Mouse (Mus musculus) heart, postnatal 0 days (tissue): ENCODE measurements around the gene Relch. TPM values are rescaled to one million over a fixed set of nuclear protein-coding genes. Genes with fewer than 3 reads are reported as not detected.

Experiments
- ATAC-seq: fragments of 200-750 bp; cut with Nextera tagmentation; 2 replicates; pipeline ENCODE4 v1.8.0; 2017; ENCODE audit warnings: low read depth, moderate number of reproducible peaks, moderate library complexity; ENCODE audit not compliant: insufficient read depth
- DNase-seq: peaks from one replicate; pipeline ENCODE4 v3.0.0-alpha.2; 2016; ENCODE audit warnings: low spot score
- H3K27ac ChIP-seq: fragments of 300-500 bp; sonication (generic); 2 replicates; pipeline ENCODE4 v1.5.1; 2014; ENCODE audit warnings: low read depth, mild to moderate bottlenecking
- H3K27me3 ChIP-seq: fragments of 300-500 bp; sonication (generic); 2 replicates; pipeline ENCODE4 v1.6.1; 2014; ENCODE audit warnings: low read length, mixed read lengths; ENCODE audit not compliant: control insufficient read depth, insufficient read depth
- H3K36me3 ChIP-seq: fragments of 300-500 bp; sonication (generic); replicated peaks from 2 replicates; pipeline ENCODE4 v1.6.1; 2014; ENCODE audit warnings: low read length, mixed read lengths; ENCODE audit not compliant: control insufficient read depth, insufficient read depth
- H3K4me1 ChIP-seq: fragments of 300-500 bp; sonication (generic); 2 replicates; pipeline ENCODE4 v1.6.1; 2014; ENCODE audit warnings: antibody characterized with exemption; ENCODE audit not compliant: control insufficient read depth, insufficient read depth
- H3K4me2 ChIP-seq: fragments of 300-500 bp; sonication (generic); 2 replicates; pipeline ENCODE4 v1.6.1; 2014; ENCODE audit warnings: low read depth, mild to moderate bottlenecking, low read length, moderate library complexity
- H3K4me3 ChIP-seq: fragments of 300-500 bp; sonication (generic); 2 replicates; pipeline ENCODE4 v1.5.1; 2014; ENCODE audit warnings: low read depth, low read length
- H3K9ac ChIP-seq: fragments of 300-500 bp; sonication (generic); replicated peaks from 2 replicates; pipeline ENCODE4 v1.6.1; 2014; ENCODE audit warnings: low read depth, low read length, mixed read lengths
- H3K9me3 ChIP-seq: fragments of 300-500 bp; sonication (generic); replicated peaks from 2 replicates; pipeline ENCODE4 v1.6.1; 2016; ENCODE audit warnings: low read length; ENCODE audit not compliant: control insufficient read depth
- CTCF ChIP-seq: IDR thresholded peaks from 2 replicates; pipeline ENCODE4 v1.5.1; 2016; ENCODE audit warnings: antibody characterized with exemption, control low read depth, low read depth
- EP300 ChIP-seq: IDR thresholded peaks from 2 replicates; pipeline ENCODE4 v1.6.1; 2016; ENCODE audit warnings: antibody characterized with exemption, low read depth
- WGBS: fragments of 180-500 bp; shearing (Covaris S2); extraction: QIAGEN DNeasy Blood & Tissue Kit; methylation state at CpG from one replicate; pipeline ENCODE4 v1.1.7; 2014; 5-methylcytosine and 5-hydroxymethylcytosine counted together
- polyA plus RNA-seq: library from polyadenylated mRNA; unstranded; fragments of >200 nt; fragmentation: Nextera tagmentation; extraction: Ambion mirVana; gene quantifications from 2 replicates; pipeline ENCODE4 v1.2.1, GENCODE M21; 2015
- total RNA-seq: library from RNA; depleted of rRNA; stranded (reverse); fragments of >200 nt; gene quantifications from 2 replicates; pipeline ENCODE4 v1.2.3, GENCODE M21; 2014; ENCODE audit warnings: low replicate concordance

Relch gene
- total and polyA plus RNA-seq, 2 experiments from 2014 or later = 12.2 to 23.9 TPM

- ATAC-seq (no peak), DNase-seq (no peak)
- H3K27ac ChIP-seq = no peak overlapping the region
- TF ChIP-seq EP300 = no peak
- no peak for TF ChIP-seq CTCF
- no peak overlapping the region for H3K4me2 ChIP-seq
- no peaks in the 10 kb centered on the region for H3K36me3 ChIP-seq
- no peaks in the 10 kb centered on the region for H3K9me3 ChIP-seq
- peaks cover 6% of the 10 kb centered on the region; the same call in 1 of the 2 replicates for H3K4me1 ChIP-seq
- peaks cover 15% of the 10 kb centered on the region for H3K27me3 ChIP-seq
- H3K9ac ChIP-seq = no peak overlapping the region
- 57% methylated on average over 4 of the region's 4 CpGs for WGBS
- no peak overlapping the region for H3K4me3 ChIP-seq
Observed at GRCm38 (mm10) chr1:105785146-105785545, 121.5 kb downstream of the Relch start.

- Histone ChIP-seq H3K4me1 (0 out of 2 replicates have a peak, but pooled peaks cover 6% of the 10 kb centered on the region), H3K27ac (no peak overlapping the region)
Observed at GRCm38 (mm10) chr1:105786731-105787357, 123.2 kb downstream of the Relch start.

DNA sequence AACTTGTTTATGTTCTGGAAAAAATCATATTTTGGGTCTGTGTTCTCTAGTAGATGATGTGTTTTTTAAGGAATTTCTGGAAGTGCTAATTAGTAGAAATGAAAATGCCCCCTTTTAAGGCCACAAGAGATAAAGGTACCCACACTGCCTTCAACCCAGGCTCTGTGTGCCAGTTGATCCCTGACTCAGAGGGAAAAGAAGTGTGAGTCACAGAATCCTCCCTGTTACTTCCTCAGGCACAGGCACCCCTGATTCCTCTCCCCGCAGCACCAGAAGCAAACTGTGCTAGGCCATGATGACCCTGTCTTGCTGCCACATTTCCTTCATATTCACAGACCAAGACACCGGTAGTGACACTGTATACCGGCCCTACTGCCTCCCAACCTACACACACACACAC is 126.4 kb downstream of the Relch start:
- H3K27ac ChIP-seq = no peak overlapping the region
- DNase-seq = no peak
- H3K9ac ChIP-seq = no peak overlapping the region
- H3K4me2 ChIP-seq = no peak overlapping the region
- H3K9me3 ChIP-seq = no peaks in the 10 kb centered on the region
- TF ChIP-seq CTCF (no peak), EP300 (no peak)
- H3K27me3 ChIP-seq = no peaks in the 10 kb centered on the region
- no peak overlapping the region for H3K4me3 ChIP-seq
- no peaks in the 10 kb centered on the region for H3K36me3 ChIP-seq
- WGBS = 92% methylated on average over 3 of the region's 3 CpGs
- H3K4me1 ChIP-seq = 0 out of 2 replicates have a peak, but pooled peaks cover 3% of the 10 kb centered on the region
- no peak for ATAC-seq

More at GRCm38 (mm10) chr1:105786731-105787357, 123.2 kb downstream of the Relch start:
- TF ChIP-seq CTCF (no peak), EP300 (no peak)
- Histone ChIP-seq H3K27me3 (no peaks in the 10 kb centered on the region), H3K9ac (no peak overlapping the region), H3K4me3 (no peak overlapping the region), H3K36me3 (no peaks in the 10 kb centered on the region), H3K4me2 (no peak overlapping the region), H3K9me3 (no peaks in the 10 kb centered on the region)
- DNase-seq = no peak
- no peak for ATAC-seq
- WGBS = 55% methylated on average over 6 of the region's 6 CpGs

GRCm38 (mm10) chr1:105794670-105795069 is 131.0 kb downstream of the Relch start:
- TF ChIP-seq EP300 (no peak), CTCF (no peak)
- Histone ChIP-seq H3K9me3 (no peaks in the 10 kb centered on the region), H3K36me3 (no peaks in the 10 kb centered on the region), H3K27me3 (no peaks in the 10 kb centered on the region), H3K9ac (no peak overlapping the region), H3K4me3 (no peak overlapping the region), H3K4me1 (no peaks in the 10 kb centered on the region), H3K4me2 (no peak overlapping the region), H3K27ac (no peak overlapping the region)
- 78% methylated on average over 6 of the region's 6 CpGs for WGBS
- DNase-seq = no peak
- no peak for ATAC-seq

DNA sequence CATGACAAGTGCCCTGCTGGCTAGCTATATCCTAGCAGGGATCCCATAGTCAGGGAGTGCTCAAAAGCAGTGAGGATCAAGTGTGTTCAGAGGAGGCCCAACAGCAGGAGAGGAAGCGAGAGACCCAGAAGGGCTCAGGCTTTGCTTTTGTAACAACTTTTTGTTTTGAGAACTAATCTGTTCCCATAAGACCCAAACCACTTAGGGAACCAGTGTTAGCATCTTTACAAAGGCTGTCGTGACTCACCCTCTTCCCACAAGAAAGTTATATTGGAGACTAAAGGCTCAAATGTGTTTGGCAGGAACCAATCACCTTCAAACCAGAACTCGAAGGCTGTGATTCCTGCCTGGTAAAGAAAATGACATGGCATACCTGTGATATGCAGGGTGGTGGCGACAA is 132.0 kb downstream of the Relch start:
- no peak overlapping the region for H3K27ac ChIP-seq
- no peaks in the 10 kb centered on the region for H3K36me3 ChIP-seq
- no peaks in the 10 kb centered on the region for H3K27me3 ChIP-seq
- no peaks in the 10 kb centered on the region for H3K9me3 ChIP-seq
- DNase-seq (no peak), ATAC-seq (no peak)
- no peak overlapping the region for H3K9ac ChIP-seq
- TF ChIP-seq CTCF = no peak
- TF ChIP-seq EP300 = no peak
- H3K4me3 ChIP-seq = no peak overlapping the region
- no peak overlapping the region for H3K4me2 ChIP-seq
- H3K4me1 ChIP-seq = no peaks in the 10 kb centered on the region
- 73% methylated on average over 4 of the region's 4 CpGs for WGBS

- WGBS = 72% methylated on average over 6 of the region's 6 CpGs
- Histone ChIP-seq H3K36me3 (no peaks in the 10 kb centered on the region), H3K9ac (no peak overlapping the region), H3K27me3 (no peaks in the 10 kb centered on the region), H3K27ac (no peak overlapping the region), H3K4me3 (no peak overlapping the region), H3K4me2 (no peak overlapping the region), H3K4me1 (no peaks in the 10 kb centered on the region), H3K9me3 (no peaks in the 10 kb centered on the region)
- DNase-seq (no peak), ATAC-seq (no peak)
- TF ChIP-seq CTCF (no peak), EP300 (no peak)
Observed at GRCm38 (mm10) chr1:105800570-105800969, 136.9 kb downstream of the Relch start.
